Mouse (Mus musculus) frontal cortex, postnatal 36 days (tissue): Measurements from ENCODE around the gene St6galnac4.
A peak's percentile ranks its signal among the peaks of the same experiment; 100 is the strongest.

Experiments
- DNase-seq, 2 experiments: peaks; one replicate each; pipeline ENCODE4 v3.0.0; 2022; ENCODE audit warnings: low spot score in 2 of 2

St6galnac4 gene

DNA sequence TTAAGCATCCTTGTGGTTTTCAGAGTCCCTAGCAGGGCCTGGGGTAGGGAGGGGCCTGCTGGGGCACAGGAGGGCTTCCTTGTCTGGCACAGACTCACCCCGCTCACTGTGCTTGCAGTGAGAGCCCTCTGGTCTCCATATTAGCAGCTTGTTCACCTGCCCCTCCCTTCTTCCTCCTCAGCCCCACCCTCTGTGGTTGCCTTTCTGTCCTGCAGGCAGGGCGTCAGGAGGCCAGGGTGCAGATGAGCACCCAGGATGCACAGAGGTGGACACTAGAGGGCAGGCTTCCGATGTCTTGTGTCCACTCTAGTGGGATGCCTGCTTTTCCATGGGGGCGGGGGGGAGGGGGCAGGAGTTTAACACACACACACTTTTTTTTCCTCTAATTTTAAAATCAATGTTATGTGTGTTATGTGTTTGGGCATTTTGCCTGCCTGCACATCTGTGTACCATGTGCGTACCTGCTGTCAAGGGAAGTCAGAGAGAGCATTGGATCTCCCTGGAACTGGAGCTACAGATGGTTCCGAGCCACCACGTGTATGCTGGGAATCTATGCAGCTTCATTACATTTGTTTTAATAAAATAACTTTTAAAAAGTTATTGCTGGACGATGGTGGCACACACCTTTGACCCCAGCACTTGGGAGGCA lies 14.6 kb downstream of the St6galnac4 start:
- no peak for DNase-seq

DNA sequence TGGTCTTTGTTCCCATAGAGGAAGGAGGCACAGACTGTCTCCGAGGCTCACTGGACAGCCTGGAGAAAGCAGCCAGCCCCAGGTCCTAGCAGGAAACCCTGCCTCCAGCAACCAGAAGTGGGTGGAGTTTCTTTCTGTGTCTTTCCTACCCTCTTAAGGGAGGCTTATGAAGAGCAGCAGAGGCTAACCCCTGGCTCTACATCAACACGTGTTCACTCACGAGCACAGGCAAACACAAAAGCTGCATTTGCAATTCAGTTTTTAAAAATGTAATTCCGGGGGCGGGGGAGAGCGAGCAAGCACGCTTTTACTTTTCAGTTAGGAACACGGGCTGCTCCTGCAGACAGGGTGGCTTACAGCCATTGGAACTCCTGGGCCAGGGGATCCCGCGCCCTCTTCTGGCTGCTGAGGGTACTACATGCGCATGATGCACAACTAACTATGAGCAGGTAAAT lies 15.7 kb downstream of the St6galnac4 start:
- DNase-seq = peak; percentile 88 to 91

DNA sequence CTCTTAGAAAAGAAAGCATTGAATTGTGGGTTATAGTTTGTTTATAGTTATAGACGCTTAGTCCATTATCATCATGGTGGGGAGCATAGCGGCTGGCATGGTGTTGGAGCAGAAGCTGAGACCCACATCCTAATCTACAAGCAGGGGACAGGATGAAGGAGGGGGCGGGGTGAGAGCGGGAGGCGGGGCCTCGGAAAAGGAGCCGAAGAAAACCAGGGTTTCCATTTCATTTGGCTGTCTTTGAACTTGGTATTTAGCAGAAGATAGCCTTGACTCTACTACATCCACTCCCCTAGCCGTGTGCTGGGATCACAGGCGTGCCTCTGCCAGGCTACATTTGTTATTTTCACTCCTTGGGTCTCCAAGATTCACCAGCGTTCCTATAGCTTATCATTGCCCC lies 17.7 kb downstream of the St6galnac4 start:
- DNase-seq = no peak

DNA sequence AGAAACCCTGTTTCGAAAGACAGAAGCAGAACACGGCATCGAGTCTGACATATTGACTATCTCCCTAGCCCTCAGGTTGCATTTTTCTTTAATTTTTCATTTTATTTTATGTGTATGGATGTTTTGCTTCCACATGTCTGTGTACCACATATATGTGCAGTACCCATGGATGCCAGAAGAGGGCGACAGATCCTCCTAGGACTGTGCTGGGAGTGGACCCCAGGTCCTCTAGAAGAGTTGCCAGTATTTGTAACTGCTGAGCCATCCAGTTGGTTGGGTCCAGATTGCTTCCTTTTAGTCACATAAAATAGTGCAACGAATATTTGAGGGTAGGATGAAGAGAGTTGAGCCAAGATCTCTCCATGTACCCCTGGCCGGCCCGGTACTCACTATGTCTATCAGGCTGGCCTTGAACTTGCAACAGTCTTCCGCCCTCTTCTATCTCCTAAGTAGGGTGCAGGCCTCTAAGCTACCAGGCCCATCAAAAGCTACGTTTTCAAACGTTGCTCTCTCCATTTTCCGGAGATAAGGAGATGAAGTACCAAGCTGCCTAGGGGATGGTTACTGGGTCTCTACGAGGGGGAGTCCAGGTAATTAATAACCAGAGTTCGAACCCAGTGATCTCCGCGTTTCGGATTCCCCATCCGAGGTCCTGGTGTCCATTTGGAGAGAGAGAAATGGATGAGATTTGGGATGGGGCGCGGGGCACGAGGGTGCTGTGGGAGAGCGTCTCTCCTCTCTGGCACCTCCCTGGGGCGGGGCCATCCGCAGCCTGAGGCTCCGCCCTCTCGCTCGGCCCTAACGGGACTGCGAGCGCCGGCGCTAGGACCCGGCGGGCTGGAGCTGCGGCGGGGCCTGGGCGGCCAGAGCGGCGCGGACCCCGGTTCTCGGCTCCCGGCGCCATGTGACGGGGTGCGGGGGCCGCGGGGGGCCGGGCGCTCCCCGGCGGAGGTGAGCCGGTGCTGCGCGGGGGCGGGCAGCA lies 19.6 kb downstream of the St6galnac4 start:
- peak; percentile 78 to 80 for DNase-seq

DNA sequence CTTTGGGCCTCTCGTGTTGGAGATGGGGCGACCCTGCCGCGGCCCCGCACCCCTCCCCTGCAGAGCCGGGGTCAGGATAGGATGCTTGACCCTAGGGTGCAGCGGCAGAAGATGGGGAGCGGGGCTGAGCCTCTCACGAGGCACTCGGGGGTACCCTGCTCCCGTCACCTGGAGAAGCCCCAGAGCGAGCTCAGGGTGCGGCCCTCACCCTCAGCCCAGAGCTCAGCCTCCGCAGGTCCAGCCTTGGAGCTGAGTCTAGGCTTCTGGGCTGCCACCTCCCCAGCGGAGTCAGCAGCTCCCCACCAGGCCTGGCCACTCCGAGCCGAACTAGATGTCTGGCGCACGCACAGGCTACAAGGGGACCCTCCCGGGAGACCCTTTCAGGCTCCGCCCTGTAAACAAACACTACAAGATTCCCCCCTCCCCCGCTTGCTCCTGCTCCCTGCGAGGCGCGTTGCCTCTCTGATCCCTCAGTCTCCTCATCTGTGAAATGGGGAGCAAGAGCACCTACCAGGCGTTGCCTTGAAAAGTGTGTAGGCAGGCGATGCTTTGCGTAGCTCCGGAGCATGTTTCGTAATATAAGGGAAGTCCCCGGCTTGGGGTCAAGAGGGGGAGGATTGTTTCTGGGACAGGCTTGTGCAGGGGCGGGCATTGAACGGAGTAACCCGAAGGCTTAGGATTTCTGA lies 20.5 kb downstream of the St6galnac4 start:
- DNase-seq = peak; percentile 45 to 55

DNA sequence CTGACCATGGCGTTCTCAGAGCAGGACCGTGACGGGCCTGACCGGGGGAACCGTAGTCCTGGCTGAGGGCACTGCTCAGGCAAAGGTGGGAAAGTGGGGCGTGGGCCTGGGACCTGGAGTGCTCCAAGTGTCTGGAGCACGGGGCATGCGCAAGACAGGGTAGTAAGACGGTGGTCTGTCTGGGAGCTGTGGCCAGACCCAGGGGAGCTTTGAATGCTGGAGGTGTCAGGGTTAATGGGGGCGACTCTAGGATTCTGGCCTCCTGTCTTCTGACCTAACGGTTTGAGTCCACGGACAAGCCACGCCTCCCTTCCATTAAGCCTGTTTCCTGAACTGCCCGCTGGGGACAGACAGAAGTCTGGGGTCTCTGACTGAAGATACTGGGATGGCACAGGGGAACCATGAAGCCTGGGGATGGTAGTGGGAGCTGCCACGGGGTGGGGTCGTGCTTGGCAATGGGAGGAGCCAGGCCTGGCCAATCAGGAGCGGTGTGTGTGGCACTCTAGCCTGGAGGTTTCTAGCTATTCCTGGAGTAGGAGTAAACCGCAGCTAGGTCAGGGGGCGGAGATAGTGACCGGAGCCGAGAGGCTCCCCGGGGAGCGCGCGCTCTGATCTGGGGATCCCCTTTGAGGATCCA lies 21.4 kb downstream of the St6galnac4 start:
- DNase-seq = peak; percentile 45 to 52

DNA sequence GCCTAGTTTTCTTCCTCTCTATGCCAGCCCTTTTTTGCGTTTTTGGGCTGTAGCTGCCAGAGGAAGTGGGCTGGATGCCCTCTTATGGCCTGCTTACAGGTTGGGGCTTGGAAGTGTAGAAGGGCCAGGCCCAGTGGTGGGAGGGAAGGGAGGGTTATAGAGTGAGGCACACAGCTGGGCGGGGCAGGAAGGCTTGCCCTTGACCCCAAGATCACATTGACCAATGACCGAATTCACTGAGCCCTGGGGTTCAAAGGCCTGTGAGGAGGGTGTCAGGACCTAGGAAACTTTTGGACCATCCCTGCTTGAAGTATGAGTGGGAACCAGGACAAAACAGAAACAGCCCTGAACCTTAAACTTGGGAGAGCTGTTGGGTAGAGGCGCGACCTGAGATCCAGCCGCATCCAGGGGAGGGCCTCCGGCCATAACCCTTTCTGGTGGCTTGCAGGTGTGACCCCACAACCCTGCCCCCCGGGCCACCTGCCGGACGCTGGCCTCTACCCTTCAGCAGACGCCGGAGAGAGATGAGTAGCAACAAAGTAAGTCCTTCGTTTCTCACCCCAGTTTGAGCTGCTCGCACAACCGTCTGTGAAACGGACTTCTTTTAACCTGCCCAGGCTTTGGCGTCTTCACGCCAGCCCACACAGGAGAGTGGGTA lies 22.0 kb downstream of the St6galnac4 start:
- no peak for DNase-seq

DNA sequence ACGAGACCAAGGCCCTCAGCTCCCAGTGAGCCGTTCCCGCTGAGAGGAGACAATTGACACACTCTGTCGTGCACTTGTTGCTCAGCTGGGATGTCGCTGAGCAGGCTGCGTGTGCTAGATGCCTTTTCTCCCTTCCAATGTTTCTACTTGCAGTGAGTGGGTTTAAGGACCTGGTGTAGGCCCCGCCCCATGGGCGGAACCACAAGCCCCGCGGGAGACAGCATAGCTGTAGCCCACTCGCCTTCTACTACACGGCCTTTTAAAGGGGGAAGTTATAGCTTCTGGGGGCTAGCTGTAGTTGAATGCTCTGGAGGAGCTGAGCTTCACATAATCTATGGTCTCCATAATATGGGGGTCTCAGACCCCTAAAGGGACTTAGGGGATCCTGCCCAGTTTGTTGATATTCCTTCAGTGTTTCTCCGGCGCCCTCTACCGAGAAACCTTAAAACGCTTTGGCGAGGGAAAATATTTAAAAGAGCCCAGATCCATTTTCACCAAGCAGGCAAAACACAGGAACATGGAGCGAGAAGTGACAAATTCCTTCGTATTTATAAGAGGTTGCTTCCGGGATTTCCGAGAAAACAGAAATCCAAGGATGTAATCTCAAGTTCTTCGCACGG lies 23.8 kb downstream of the St6galnac4 start:
- DNase-seq = peak; percentile 45 to 66

DNA sequence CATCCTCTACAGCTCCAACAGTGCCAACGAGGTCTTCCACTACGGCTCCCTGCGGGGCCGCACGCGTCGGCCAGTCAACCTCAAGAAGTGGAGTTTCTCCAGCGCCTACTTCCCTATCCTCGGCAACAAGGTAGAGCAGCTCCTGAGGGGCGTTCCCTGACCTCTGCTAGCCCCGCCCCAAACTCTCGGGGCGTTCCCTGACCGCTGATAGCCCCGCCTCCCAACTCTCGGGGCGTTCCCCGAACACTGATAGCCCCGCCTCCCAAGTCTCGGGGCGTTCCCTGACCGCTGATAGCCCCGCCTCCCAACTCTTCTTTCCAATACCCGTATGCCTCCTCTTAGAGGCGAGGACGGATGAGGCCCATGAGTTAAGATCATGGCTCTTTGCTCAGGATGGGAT lies 25.4 kb downstream of the St6galnac4 start:
- DNase-seq = no peak

DNA sequence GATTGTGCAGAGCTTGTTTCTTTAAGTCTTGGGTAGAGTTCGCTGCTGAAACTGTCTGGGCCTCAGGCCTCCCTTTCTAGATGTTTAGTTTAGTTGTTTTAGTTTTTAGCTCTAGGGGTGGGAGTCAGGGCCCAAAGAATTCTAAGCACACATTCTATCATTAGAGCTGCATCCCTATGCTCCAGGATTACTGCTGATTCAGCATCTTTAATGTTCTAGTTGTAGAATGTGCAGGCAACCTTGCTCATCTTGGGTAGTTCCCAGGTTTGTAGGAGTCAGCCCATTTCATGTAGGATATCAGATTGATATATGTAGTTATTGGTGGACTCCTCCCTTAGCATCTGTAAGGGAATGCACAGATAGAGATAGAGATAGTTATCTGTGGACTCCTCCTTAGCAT lies 30.2 kb downstream of the St6galnac4 start:
- no peak for DNase-seq

DNA sequence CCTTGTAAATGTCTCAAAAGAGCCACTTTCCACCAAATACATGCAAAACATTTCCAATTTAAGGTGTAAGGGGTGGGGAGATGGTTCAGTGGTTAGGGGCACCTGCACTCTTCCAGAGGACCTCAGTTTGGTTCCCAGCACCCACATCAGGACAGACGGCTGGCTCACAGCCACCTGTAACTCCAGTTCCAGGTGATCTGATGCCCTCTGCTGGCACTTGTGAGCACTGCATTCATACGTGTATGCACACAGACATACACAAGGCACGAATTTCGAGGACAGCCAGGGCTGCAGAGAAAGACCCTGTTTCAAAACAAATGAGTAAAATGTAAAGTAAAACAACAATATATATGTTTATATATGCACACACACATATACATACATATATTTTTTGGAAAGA lies 30.7 kb downstream of the St6galnac4 start:
- no peak for DNase-seq

DNA sequence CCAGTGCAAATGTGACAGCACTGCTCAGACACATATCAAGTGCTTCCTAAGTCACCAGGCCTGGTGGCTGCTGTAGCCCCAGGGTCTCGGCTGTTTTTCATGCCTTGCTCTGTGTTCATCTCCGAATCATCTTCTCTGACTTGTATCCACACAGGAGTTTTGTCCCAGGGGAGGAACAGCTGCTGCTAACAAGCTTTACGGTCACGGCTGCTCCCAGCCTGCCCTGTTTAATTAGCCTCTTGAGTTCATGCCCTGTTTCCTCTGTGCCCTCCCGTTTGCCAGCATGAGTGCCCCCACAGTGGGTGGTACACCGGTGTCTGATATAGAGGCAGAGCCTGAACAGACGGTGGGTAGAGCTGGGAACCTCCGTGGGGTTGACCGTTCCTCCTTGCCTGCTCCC lies 31.2 kb downstream of the St6galnac4 start:
- no peak for DNase-seq

DNA sequence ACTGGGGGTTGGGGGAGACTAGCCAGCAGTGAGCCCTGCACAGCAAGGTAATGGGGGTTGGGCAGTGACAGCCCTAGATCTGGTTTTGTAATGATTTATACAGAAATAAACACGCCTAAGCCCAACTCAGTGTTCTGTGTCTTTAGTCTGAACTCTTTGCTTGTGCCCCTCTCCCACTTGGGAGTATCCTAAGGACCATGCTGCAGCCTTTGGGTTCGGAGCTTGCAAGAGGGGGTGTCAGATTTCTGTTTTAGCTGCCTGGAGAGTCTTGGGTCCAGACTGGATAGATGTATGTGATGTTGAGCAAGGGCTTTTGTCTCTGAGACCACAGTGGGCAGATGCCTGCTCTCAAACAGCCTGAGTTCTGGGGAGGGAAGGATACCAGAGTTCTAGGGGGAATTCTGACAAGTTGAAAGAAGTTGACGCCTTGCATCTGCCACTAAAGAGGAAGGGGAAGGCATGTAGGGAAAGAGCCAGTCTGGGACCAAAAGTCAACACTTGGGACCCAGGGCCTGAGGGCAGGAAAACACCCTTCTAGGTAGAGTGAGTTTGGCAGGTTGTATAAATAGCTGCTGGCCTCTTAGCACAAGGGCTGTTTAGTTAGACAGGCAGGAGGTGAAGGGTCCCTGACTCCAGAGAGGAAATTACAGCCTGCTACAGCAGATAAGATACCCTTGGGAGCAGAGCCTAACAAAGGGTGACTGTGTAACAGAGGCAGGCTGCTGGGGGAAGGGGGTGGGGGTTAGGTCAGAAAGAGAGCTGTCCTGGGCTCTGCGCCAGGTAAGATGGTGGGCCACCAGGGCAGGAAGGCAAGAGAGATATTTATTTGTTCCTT lies 34.0 kb downstream of the St6galnac4 start:
- no peak for DNase-seq

DNA sequence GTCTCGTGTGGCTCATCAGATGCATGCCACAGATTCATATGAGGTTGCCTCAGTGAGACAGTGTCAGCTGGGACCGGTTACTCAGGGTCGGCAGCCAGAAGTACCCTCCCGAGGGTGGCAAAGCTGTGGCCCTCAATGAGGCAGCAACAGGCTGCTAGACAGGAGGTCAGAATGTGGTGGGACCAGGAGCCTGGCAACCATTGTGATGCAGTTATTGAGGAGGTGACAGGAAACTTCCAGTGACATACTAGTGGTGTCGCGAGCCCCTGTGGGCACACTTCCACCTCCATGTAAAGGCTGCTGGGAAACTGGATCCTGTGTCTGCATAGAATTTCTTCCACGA lies 34.6 kb downstream of the St6galnac4 start, which contains the start of gene Ak1:
Gene Ak1, plus strand, starts transcription at position 242 of the 343 bp plus-strand sequence.
- no peak for DNase-seq

DNA sequence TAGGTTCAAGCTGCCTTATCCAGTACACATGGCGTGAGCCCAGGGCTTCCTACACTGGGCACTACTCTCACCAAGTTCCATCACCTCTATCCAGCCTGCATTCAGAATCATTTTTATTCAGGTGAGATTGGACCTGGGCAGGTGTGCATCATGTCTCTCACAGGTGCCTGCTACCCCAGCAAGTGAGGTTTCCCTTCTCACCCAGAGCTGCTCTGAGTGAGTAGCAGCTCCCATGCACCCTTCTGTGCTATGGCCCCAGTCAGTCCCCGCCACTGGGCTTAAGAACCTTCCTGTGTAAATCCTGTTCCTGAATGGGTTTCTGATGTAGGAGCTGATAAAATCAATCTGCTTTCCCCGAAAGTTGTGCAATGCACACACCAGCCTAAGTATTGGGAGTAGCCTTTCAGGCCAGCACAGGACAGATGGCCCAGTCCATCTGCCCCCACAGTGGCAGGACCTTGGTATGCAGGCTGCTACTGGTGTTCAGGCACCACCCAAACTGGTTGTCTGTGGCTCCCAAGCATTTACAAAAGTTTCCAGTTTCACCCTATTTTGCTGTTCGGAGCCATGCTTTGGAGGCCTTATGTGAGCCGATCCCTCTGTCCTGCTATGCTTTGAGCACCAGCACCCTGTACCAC lies 37.3 kb downstream of the St6galnac4 start:
- no peak for DNase-seq

DNA sequence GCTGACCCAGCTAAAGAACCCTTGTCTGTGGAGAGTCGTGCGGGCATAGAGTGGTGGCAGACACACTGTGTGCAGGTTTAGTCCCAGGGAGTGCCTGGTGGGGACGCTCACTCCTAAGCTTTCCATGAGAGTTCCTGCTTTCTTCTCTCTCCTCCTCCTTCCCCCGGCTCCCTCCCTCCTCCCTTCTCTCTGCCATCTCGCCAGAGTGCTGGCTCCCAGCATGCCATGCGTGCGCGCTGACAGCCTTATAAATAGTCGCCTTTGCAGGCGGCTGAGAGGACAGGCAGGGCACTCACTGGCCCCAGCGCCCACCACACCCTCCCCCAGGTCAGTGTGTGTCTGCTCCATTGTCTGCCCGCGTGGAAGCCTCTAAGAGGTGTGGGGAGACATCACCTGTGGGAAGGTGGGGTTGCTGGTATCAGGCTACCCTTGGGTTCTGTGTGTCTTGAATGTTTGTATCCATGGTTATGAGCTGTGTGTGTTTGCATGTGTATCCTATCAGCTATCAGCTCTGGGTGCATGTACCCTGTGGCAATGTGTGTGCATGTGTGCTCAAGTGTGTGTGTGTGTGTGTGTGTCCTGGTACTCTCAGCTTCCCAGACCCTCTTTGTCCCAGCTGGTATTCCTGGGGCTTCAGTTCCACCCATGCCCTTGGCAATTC lies 38.4 kb downstream of the St6galnac4 start:
- peak; percentile 92 for DNase-seq

DNA sequence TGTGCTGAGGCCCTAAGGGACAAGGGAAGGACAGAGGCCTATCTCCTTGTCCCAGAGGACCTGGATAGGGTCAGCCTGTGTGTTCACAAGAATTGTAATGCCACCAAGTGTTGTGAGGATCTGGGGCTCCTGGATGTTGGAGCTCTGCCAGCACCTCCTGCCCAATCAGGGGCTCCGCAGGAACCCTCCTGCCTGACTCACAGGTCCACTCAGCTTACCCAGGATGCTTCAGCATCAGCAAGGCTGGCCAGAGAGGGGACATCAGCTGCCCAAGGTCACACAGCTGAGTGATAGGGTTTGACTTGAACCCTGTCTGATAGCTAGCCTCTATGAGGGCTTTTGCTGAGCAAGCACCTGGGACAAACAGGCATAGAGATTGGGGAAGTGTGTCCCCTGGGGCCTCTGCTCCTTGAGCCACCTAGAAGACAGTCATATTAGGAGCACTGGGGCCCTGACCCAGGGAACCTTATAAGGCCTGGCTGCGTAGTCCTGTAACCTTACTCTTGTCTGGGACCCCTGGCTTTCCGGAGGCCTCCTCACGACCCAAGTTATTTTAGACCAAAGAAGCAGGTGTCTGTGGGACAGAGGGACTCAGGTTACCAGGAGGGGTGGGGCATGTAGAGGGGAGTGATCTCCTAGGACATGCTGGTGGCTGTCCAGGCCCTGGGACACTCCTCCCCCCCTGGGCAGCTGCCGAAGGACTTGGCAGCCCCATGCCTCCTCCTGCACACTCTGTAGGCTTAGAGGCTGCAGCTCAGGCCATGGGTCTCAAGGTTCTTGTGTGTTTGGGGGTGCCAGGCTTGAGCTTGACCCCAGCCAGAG lies 39.2 kb downstream of the St6galnac4 start:
- DNase-seq = peak; percentile 73 to 77
